Mouse (Mus musculus) cerebellum, postnatal 36 days (tissue): Measurements from ENCODE around the gene Asb12.
"Not testable (repeated sequence)": the region's sequence is repeated elsewhere in the genome, so short reads cannot be mapped to it uniquely, and the experiment has no call there.

Source experiments
- DNase-seq, 2 experiments: peaks; one replicate each; pipeline ENCODE4 v3.0.0; 2021 to 2022; ENCODE audit warnings: mixed read lengths in 2 of 2

The Asb12 gene

DNA sequence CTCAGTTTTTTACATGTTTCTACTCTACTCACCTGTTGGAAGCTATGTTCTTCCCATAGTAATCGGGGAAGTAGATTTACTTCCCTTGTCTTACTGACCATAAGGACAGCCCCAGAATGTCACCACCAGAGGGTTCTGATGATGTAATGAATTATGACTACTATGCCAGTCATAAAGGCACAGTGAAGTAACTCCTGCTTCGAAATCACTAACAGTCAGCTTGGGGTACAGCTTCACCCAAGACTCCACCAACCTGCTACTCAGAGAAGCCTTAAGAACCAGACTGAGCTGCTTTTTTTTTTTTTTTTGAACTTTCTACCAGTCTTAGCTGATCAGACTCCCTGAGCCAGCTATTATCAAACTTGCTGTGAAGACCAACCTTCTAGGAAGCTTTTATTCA, at the start of gene Asb12, which contains the start of gene Pfn5:
Gene Asb12 (minus strand): TSS at position 101 of the 400 bp plus-strand sequence.
Gene Pfn5 (plus strand): TSS at position 218 of the 400 bp plus-strand sequence.
- no peak for DNase-seq

DNA sequence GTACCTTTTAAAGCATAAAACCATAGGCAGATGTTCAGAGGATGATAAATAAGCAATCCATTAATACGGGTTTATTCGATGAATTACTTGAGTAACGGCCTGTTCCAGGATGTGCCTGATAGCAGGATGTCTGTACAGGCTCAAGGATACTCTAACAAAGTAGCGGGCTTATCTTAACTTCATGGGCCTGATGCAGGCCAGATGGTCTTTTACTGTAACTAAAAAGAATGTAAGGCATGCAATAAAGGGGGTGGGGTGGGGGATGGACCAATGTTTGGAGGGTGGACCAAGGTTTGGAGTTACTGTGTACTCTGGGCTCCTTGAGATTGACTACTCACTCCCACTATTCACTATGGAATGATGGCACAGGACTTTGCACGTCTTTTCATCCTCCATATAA, 42.8 kb upstream of the Asb12 start:
- no peak for DNase-seq

DNA sequence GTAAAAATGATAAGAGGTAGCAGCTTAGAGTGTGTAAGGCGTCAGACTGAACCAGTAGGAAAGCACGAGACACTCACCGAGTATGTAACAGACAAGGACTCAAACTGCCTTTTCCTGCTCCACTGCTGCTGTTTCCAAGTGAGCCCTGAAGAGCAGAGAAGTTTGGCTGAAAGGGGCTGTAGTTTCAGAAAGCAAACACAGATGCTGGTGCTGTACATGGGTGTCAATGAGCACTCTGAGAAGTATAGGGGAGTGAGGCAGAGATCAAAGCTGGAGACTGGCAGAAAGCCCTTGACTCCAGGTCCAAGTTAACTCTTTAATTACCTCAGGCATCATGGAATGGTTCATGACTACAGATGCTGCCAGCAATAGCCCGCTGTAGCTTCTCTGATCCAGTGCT, 3.5 kb downstream of the Asb12 start:
- DNase-seq = no peak

- not testable (repeated sequence) for DNase-seq
Observed at GRCm38 (mm10) chrX:95535493-95535892, 22.3 kb downstream of the Asb12 start.

DNA sequence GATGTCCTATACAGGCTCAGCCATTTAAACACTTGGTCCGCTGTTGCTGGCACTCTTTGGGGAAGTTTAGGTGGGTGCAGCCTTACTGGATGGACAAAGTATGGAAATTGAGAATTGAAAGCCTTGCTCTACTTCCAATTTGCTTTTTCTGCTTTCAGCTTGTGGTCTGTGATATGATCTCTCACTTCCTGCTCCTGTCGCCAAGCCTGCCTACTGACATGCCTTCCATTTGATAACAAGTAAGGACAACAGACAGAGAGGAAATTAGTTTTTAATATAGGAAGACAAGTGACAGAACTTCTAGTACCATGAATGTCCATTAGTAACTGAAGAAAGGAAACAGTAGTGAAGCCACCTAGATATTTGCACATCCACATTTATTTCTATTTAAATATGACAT, 32.6 kb downstream of the Asb12 start:
- no peak for DNase-seq

GRCm38 (mm10) chrX:95523883-95524282, 33.9 kb downstream of the Asb12 start:
- no peak for DNase-seq

DNA sequence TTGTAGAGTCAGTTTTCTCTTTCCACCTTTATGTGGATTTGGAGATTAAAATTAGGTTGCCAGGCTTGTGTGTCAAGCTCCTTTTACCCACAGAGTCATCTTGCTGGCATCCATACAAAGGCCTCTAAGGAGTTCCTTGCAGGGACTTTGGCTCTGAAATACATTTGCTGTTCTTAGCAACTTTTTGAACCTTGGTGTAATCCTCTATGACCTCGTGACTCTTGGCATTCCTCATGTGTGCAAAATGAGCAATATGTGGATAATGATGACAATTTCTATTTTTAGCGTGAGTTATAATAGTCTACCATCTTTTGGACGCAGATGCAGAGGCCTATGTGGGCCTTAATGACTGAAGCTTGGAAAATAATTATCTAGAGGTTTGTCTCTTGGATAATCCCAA, 100.6 kb downstream of the Asb12 start:
- DNase-seq = no peak

GRCm38 (mm10) chrX:95445866-95446265, 111.9 kb downstream of the Asb12 start:
- peak; percentile 16 to 19 for DNase-seq

- peak in 1 of 2 experiments; percentile 57 for DNase-seq
Observed at GRCm38 (mm10) chrX:95445141-95445540, 112.6 kb downstream of the Asb12 start.

GRCm38 (mm10) chrX:95444776-95445111, 113.0 kb downstream of the Asb12 start, which contains the start of gene Amer1:
Amer1 (minus strand) TSS chrX:95444872.
- peak; percentile 82 to 88 for DNase-seq

DNA sequence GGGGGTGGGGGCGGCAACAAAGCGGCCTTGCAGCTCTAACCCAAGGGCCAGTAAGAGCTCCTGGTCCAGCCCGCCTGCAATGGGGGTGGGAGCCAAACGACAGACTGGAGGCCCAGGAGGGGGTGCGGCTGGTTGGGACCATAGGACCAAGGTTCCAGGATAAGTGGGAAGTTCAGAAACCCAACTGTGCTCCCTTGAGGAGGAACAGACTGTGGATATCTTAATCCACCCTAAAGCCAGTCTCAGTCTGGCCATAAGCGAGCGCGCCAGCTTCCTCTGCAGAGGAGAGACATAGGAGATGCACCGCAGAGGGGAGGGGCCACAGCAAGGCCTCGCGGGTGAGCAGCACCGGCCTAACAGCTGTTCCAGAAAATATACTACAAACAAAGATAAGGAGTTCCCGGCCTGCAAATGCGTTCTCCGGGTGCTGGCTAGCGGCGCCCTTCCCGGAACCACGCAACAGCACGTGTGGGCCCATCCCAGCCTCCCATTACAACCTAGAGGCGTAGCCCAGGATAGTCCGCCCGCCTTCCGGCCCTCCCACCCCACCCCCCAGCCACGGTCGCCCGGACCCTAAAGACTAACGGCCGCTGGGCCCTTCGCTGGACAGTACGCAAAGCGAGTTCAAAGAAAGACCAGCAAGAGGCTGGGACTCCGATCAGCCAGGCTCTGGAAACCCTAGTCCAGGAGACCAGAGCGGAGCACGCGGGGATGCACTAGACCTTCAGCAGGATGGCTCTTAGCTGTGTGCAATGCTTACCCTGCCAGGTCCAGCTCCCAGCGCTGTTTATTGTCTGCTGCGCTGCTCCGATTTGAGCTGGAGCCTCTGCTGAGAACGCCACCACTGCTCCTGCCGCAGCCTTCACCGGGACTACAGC, 113.7 kb downstream of the Asb12 start:
- peak; percentile 46 to 48 for DNase-seq

- peak in 1 of 2 experiments; percentile 6 for DNase-seq
Observed at GRCm38 (mm10) chrX:95443390-95443789, 114.4 kb downstream of the Asb12 start.

GRCm38 (mm10) chrX:95442261-95442660, 115.5 kb downstream of the Asb12 start:
- DNase-seq = no peak

DNA sequence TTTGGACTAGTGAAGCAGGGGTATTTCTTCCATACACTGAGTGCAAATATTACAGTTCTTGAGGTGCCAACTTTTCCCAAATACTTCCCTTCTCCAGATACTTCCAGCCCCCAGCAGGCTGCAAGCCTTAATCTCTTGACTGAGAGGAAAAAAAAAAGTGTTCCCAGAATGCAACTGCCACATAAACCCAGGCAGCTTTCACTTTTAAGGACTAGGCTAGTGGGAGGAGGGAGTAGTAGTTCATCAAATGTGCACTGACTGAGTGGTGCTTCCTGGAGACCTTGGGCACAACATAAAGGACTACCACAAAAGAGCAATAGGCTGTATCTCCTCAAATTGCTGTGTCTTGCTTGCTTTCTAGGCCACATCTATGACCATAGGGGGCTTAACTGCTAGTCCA, 116.5 kb downstream of the Asb12 start:
- no peak for DNase-seq

GRCm38 (mm10) chrX:95438491-95438890, 119.3 kb downstream of the Asb12 start:
- DNase-seq = no peak

DNA sequence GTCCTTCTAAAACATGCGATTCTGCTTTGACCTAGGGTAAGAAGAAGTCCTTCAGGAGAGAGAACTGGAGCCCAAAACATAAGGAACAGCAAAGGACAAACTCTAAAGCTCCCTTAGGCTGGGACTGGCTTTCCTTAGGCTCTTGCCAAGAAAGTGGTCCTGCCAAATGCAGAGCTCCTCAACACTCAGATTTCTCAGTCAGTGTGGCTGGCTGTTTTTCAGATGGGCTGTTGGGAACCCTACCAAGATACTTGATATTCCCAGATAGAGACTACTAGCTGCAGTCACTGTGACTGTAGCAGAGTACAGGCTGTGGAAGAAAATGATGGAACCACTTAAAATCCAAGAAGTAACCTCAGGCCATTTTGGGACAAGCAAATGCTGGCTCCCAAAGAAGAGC, 120.6 kb downstream of the Asb12 start:
- DNase-seq = no peak
